Mouse (Mus musculus): ENCODE results near the gene Btaf1. TPM values are rescaled to one million over a fixed set of nuclear protein-coding genes. Genes with fewer than 3 reads are reported as not detected.
"Not testable (repeated sequence)": the region's sequence is repeated elsewhere in the genome, so short reads cannot be mapped to it uniquely, and the experiment has no call there.

The Btaf1 gene
- total RNA-seq, 2 experiments from 2014 or later = 27.4 to 28.6 TPM

GRCm38 (mm10) chr19:36922936-36923335 lies 2.9 kb upstream of the Btaf1 start:
- DNase-seq = no peak

GRCm38 (mm10) chr19:36926553-36927236 lies 816 bp downstream of the Btaf1 start:
- DNase-seq = no peak

GRCm38 (mm10) chr19:36927800-36928361 lies 2.0 kb downstream of the Btaf1 start:
- no peak for DNase-seq

GRCm38 (mm10) chr19:36929816-36930215 lies 3.9 kb downstream of the Btaf1 start:
- no peak for DNase-seq

- DNase-seq = no peak
Measured at GRCm38 (mm10) chr19:36932097-36932496, 6.2 kb downstream of the Btaf1 start.

- no peak for DNase-seq
Measured at GRCm38 (mm10) chr19:36932613-36933012, 6.7 kb downstream of the Btaf1 start.

- DNase-seq = no peak
Measured at GRCm38 (mm10) chr19:36936285-36936684, 10.4 kb downstream of the Btaf1 start.

- no peak for DNase-seq
Measured at GRCm38 (mm10) chr19:36938008-36938407, 12.1 kb downstream of the Btaf1 start.

- DNase-seq = no peak
Measured at GRCm38 (mm10) chr19:36940064-36940463, 14.2 kb downstream of the Btaf1 start.

- no peak for DNase-seq
Measured at GRCm38 (mm10) chr19:36953637-36954206, 27.8 kb downstream of the Btaf1 start.

- no peak for DNase-seq
Measured at GRCm38 (mm10) chr19:36958331-36958730, 32.5 kb downstream of the Btaf1 start.

GRCm38 (mm10) chr19:36961320-36961719 lies 35.4 kb downstream of the Btaf1 start:
- no peak for DNase-seq

GRCm38 (mm10) chr19:36962544-36963260 lies 36.8 kb downstream of the Btaf1 start:
- DNase-seq = not testable (repeated sequence)

- DNase-seq = no peak
Measured at GRCm38 (mm10) chr19:37004557-37004956, 78.7 kb downstream of the Btaf1 start.

GRCm38 (mm10) chr19:37009878-37010281 lies 84.0 kb downstream of the Btaf1 start:
- DNase-seq = no peak

GRCm38 (mm10) chr19:37013461-37013860 lies 87.6 kb downstream of the Btaf1 start:
- no peak for DNase-seq

GRCm38 (mm10) chr19:37014173-37014939 lies 88.5 kb downstream of the Btaf1 start:
- no peak for DNase-seq

- DNase-seq = no peak
Measured at GRCm38 (mm10) chr19:37016890-37017289, 91.0 kb downstream of the Btaf1 start.

- DNase-seq = peak; percentile 31 to 44
Measured at GRCm38 (mm10) chr19:37018411-37018810, 92.5 kb downstream of the Btaf1 start.

GRCm38 (mm10) chr19:37018931-37019330 lies 93.1 kb downstream of the Btaf1 start:
- no peak for DNase-seq

GRCm38 (mm10) chr19:37020531-37020930 lies 94.7 kb downstream of the Btaf1 start:
- DNase-seq = no peak

- DNase-seq = no peak
Measured at GRCm38 (mm10) chr19:37020951-37021350, 95.1 kb downstream of the Btaf1 start.

GRCm38 (mm10) chr19:37022146-37022545 lies 96.3 kb downstream of the Btaf1 start:
- DNase-seq = no peak

Measured in layer of hippocampus, postnatal 36 days (tissue).